Mouse (Mus musculus): ENCODE results near the gene Chn2. TPM values are rescaled to one million over a fixed set of nuclear protein-coding genes. Genes with fewer than 3 reads are reported as not detected.
A peak's percentile ranks its signal among the peaks of the same experiment; 100 is the strongest.

Chn2 gene
- polyA plus RNA-seq, 1 experiment from 2014 or later = 29.2 TPM

- no peaks in the 10 kb centered on the region for H3K9me3 ChIP-seq (replicated peaks; ENCODE audit: control insufficient read depth, low read length, poor library complexity, severe bottlenecking)
- ATAC-seq = no peak
- no peaks in the 10 kb centered on the region for H3K36me3 ChIP-seq (ENCODE audit: control insufficient read depth, insufficient read depth, low read length)
- peaks cover 21% of the 10 kb centered on the region for H3K4me1 ChIP-seq (ENCODE audit: control insufficient read depth, insufficient read depth, low read length)
- H3K9ac ChIP-seq (ENCODE audit: low read depth, low read length) = no peak overlapping the region
- 86% methylated on average over 3 of the region's 3 CpGs for WGBS
- H3K27me3 ChIP-seq (ENCODE audit: control insufficient read depth, insufficient read depth, low read depth, low read length) = no peaks in the 10 kb centered on the region; the same call in 1 of the 2 replicates
- H3K4me2 ChIP-seq (ENCODE audit: low read length) = no peak overlapping the region
- H3K4me3 ChIP-seq (ENCODE audit: low read depth, low read length) = no peak overlapping the region
- H3K27ac ChIP-seq (ENCODE audit: low read length) = no peak overlapping the region
Measured at GRCm38 (mm10) chr6:54060258-54060657, 20.9 kb downstream of the Chn2 start.

- Histone ChIP-seq H3K27ac (ENCODE audit: low read length) (no peak overlapping the region), H3K4me1 (ENCODE audit: control insufficient read depth, insufficient read depth, low read length) (peaks cover 15% of the 10 kb centered on the region), H3K4me2 (ENCODE audit: low read length) (no peak overlapping the region), H3K9me3 (replicated peaks; ENCODE audit: control insufficient read depth, low read length, poor library complexity, severe bottlenecking) (no peaks in the 10 kb centered on the region), H3K27me3 (ENCODE audit: control insufficient read depth, insufficient read depth, low read depth, low read length) (no peaks in the 10 kb centered on the region; the same call in 1 of the 2 replicates), H3K36me3 (ENCODE audit: control insufficient read depth, insufficient read depth, low read length) (no peaks in the 10 kb centered on the region), H3K9ac (ENCODE audit: low read depth, low read length) (no peak overlapping the region), H3K4me3 (ENCODE audit: low read depth, low read length) (no peak overlapping the region)
- ATAC-seq = no peak
- whole genome bisulfite sequencing = 30% methylated on average over 9 of the region's 9 CpGs
Measured at GRCm38 (mm10) chr6:54061375-54061774, 22.0 kb downstream of the Chn2 start.

- Histone ChIP-seq H3K9ac (ENCODE audit: low read depth, low read length) (no peak overlapping the region), H3K4me3 (ENCODE audit: low read depth, low read length) (no peak overlapping the region), H3K4me1 (ENCODE audit: control insufficient read depth, insufficient read depth, low read length) (peaks cover 12% of the 10 kb centered on the region), H3K9me3 (replicated peaks; ENCODE audit: control insufficient read depth, low read length, poor library complexity, severe bottlenecking) (no peaks in the 10 kb centered on the region), H3K4me2 (ENCODE audit: low read length) (no peak overlapping the region), H3K27ac (ENCODE audit: low read length) (no peak overlapping the region), H3K36me3 (ENCODE audit: control insufficient read depth, insufficient read depth, low read length) (no peaks in the 10 kb centered on the region), H3K27me3 (ENCODE audit: control insufficient read depth, insufficient read depth, low read depth, low read length) (no peaks in the 10 kb centered on the region; the same call in 1 of the 2 replicates)
- 76% methylated on average over 6 of the region's 6 CpGs for WGBS
- ATAC-seq = no peak
Measured at GRCm38 (mm10) chr6:54063878-54064277, 24.5 kb downstream of the Chn2 start.

DNA sequence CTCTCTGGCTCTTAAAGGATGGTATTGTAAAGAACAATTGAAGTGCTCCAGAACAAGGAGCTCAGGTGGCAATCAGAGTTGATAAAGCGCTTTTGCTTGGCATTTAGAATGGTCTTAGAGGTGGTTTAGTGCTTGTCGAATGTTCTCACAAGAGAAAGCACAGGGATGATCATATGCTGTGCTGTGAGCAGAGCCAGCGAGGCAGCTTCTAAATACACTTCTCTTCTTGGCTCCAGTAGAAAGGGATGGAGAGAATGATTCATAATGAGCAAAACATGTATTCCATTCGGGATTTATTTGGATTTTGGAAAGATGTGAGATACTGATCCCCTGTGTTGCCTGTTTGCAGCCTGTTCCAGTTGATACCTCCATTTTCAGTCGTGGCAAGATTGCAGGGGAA lies 28.0 kb downstream of the Chn2 start:
- WGBS = 76% methylated on average over 5 of the region's 5 CpGs
- Histone ChIP-seq H3K27me3 (ENCODE audit: control insufficient read depth, insufficient read depth, low read depth, low read length) (no peaks in the 10 kb centered on the region), H3K4me3 (ENCODE audit: low read depth, low read length) (no peak overlapping the region), H3K4me1 (ENCODE audit: control insufficient read depth, insufficient read depth, low read length) (peaks cover 8% of the 10 kb centered on the region), H3K4me2 (ENCODE audit: low read length) (no peak overlapping the region), H3K27ac (ENCODE audit: low read length) (no peak overlapping the region), H3K36me3 (ENCODE audit: control insufficient read depth, insufficient read depth, low read length) (no peaks in the 10 kb centered on the region), H3K9ac (ENCODE audit: low read depth, low read length) (no peak overlapping the region), H3K9me3 (replicated peaks; ENCODE audit: control insufficient read depth, low read length, poor library complexity, severe bottlenecking) (no peaks in the 10 kb centered on the region)
- no peak for ATAC-seq

- Histone ChIP-seq H3K36me3 (ENCODE audit: control insufficient read depth, insufficient read depth, low read length) (no peaks in the 10 kb centered on the region), H3K4me3 (ENCODE audit: low read depth, low read length) (no peak overlapping the region), H3K9ac (ENCODE audit: low read depth, low read length) (no peak overlapping the region), H3K27me3 (ENCODE audit: control insufficient read depth, insufficient read depth, low read depth, low read length) (no peaks in the 10 kb centered on the region), H3K9me3 (replicated peaks; ENCODE audit: control insufficient read depth, low read length, poor library complexity, severe bottlenecking) (no peaks in the 10 kb centered on the region), H3K27ac (ENCODE audit: low read length) (no peak overlapping the region), H3K4me1 (ENCODE audit: control insufficient read depth, insufficient read depth, low read length) (peaks cover 3% of the 10 kb centered on the region), H3K4me2 (ENCODE audit: low read length) (no peak overlapping the region)
- 65% methylated on average over 5 of the region's 5 CpGs for WGBS
- no peak for ATAC-seq
Measured at GRCm38 (mm10) chr6:54068882-54069281, 29.5 kb downstream of the Chn2 start.

GRCm38 (mm10) chr6:54070736-54071135 lies 31.4 kb downstream of the Chn2 start:
- Histone ChIP-seq H3K4me2 (ENCODE audit: low read length) (no peak overlapping the region), H3K27ac (ENCODE audit: low read length) (no peak overlapping the region), H3K9ac (ENCODE audit: low read depth, low read length) (no peak overlapping the region), H3K4me3 (ENCODE audit: low read depth, low read length) (no peak overlapping the region), H3K4me1 (ENCODE audit: control insufficient read depth, insufficient read depth, low read length) (peaks cover 8% of the 10 kb centered on the region), H3K9me3 (replicated peaks; ENCODE audit: control insufficient read depth, low read length, poor library complexity, severe bottlenecking) (no peaks in the 10 kb centered on the region), H3K27me3 (ENCODE audit: control insufficient read depth, insufficient read depth, low read depth, low read length) (no peaks in the 10 kb centered on the region), H3K36me3 (ENCODE audit: control insufficient read depth, insufficient read depth, low read length) (no peaks in the 10 kb centered on the region)
- WGBS = 70% methylated on average over 6 of the region's 6 CpGs
- ATAC-seq = no peak

DNA sequence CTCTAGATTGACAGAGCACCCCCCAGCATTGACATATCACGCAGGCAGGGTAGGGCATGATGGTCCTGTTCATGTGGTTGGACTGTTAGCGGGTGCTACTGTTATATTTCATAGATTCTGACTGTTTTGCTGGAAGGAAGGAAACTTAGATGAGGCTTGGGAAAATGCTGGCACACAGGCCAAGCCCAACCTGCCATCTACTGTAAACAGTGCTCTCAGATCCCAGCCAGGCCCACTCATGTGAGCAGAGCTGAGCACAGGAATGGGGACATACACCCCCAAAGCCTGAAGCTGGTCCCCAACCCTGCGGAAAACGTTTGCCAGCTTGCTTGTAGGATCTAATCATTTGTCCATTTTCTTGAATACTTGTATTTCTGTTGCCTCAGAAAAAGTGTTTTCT lies 32.1 kb downstream of the Chn2 start:
- Histone ChIP-seq H3K27ac (ENCODE audit: low read length) (no peak overlapping the region), H3K27me3 (ENCODE audit: control insufficient read depth, insufficient read depth, low read depth, low read length) (no peaks in the 10 kb centered on the region), H3K4me3 (ENCODE audit: low read depth, low read length) (no peak overlapping the region), H3K36me3 (ENCODE audit: control insufficient read depth, insufficient read depth, low read length) (no peaks in the 10 kb centered on the region), H3K4me2 (ENCODE audit: low read length) (no peak overlapping the region), H3K9ac (ENCODE audit: low read depth, low read length) (no peak overlapping the region), H3K9me3 (replicated peaks; ENCODE audit: control insufficient read depth, low read length, poor library complexity, severe bottlenecking) (no peaks in the 10 kb centered on the region), H3K4me1 (ENCODE audit: control insufficient read depth, insufficient read depth, low read length) (peaks cover 8% of the 10 kb centered on the region)
- WGBS = 89% methylated on average over 4 of the region's 4 CpGs
- ATAC-seq = 0 out of 2 replicates have a peak, but pooled peaks have one; percentile 21

GRCm38 (mm10) chr6:54074454-54074853 lies 35.1 kb downstream of the Chn2 start:
- peaks cover 5% of the 10 kb centered on the region; the same call in 1 of the 2 replicates for H3K4me1 ChIP-seq (ENCODE audit: control insufficient read depth, insufficient read depth, low read length)

GRCm38 (mm10) chr6:54075419-54075818 lies 36.1 kb downstream of the Chn2 start:
- Histone ChIP-seq H3K27ac (ENCODE audit: low read length) (no peak overlapping the region), H3K36me3 (ENCODE audit: control insufficient read depth, insufficient read depth, low read length) (no peaks in the 10 kb centered on the region), H3K4me1 (ENCODE audit: control insufficient read depth, insufficient read depth, low read length) (peaks cover 5% of the 10 kb centered on the region; the same call in 1 of the 2 replicates), H3K4me2 (ENCODE audit: low read length) (no peak overlapping the region), H3K4me3 (ENCODE audit: low read depth, low read length) (no peak overlapping the region), H3K9ac (ENCODE audit: low read depth, low read length) (no peak overlapping the region), H3K9me3 (replicated peaks; ENCODE audit: control insufficient read depth, low read length, poor library complexity, severe bottlenecking) (no peaks in the 10 kb centered on the region), H3K27me3 (ENCODE audit: control insufficient read depth, insufficient read depth, low read depth, low read length) (no peaks in the 10 kb centered on the region)
- ATAC-seq = no peak
- 74% methylated on average over 6 of the region's 6 CpGs for WGBS

More at GRCm38 (mm10) chr6:54074454-54074853, 35.1 kb downstream of the Chn2 start:
- H3K9ac ChIP-seq (ENCODE audit: low read depth, low read length) = no peak overlapping the region; the same call in 1 of the 2 replicates
- no peaks in the 10 kb centered on the region for H3K36me3 ChIP-seq (ENCODE audit: control insufficient read depth, insufficient read depth, low read length)
- peak overlapping the region; percentile 29; the same call in 1 of the 2 replicates for H3K27ac ChIP-seq (ENCODE audit: low read length)
- H3K9me3 ChIP-seq (replicated peaks; ENCODE audit: control insufficient read depth, low read length, poor library complexity, severe bottlenecking) = no peaks in the 10 kb centered on the region
- 46% methylated on average over 4 of the region's 4 CpGs for WGBS
- peak; percentile 62; the same call in 1 of the 2 replicates for ATAC-seq
- no peaks in the 10 kb centered on the region for H3K27me3 ChIP-seq (ENCODE audit: control insufficient read depth, insufficient read depth, low read depth, low read length)
- no peak overlapping the region for H3K4me3 ChIP-seq (ENCODE audit: low read depth, low read length)
- H3K4me2 ChIP-seq (ENCODE audit: low read length) = no peak overlapping the region

Measured in midbrain, embryonic 16.5 days (tissue).